Mouse (Mus musculus) Patski (cell line): Measurements from ENCODE around the gene Fam13c. TPM values are rescaled to one million over a fixed set of nuclear protein-coding genes. Genes with fewer than 3 reads are reported as not detected.

Source experiments
- ATAC-seq: fragments of 100-300 bp; one replicate; pipeline ENCODE4 v1.8.0; 2021
- CTCF ChIA-PET: fragments of 350-600 bp; sonication (Branson Sonifier 250); formaldehyde crosslinking; loops from one replicate; lab custom pipeline; 2022; ENCODE audit warnings: inconsistent platforms; lab: Charles Lee
- POLR2A ChIA-PET: fragments of 350-600 bp; sonication (Branson Sonifier 250); formaldehyde crosslinking; loops from one replicate; lab custom pipeline; 2022; ENCODE audit warnings: antibody characterized with exemption, inconsistent platforms; lab: Charles Lee
- DNase-seq: peaks from one replicate; pipeline ENCODE4 v3.0.0-alpha.2; 2011; ENCODE audit warnings: low read depth, low spot score
- H3K27me3 ChIP-seq: fragments of 371-371 bp; one replicate; pipeline ENCODE4 v1.5.1; 2021
- CTCF ChIP-seq: fragments of 100-300 bp; IDR thresholded peaks from one replicate; pipeline ENCODE4 v1.5.1; 2021
- in situ Hi-C: fragments of 300-500 bp; cut with MboI; formaldehyde crosslinking; loops from 3 replicates; pipeline ENCODE4 v1.11.1; 2018; ENCODE audit warnings: low pct_unique_long_range_greater_than_20kb, mixed read lengths
- polyA plus RNA-seq: library from polyadenylated mRNA; unstranded; gene quantifications from one replicate; pipeline ENCODE4 v1.2.3, GENCODE M21; 2021

Fam13c gene
- polyA plus RNA-seq: 9.2 TPM

GRCm38 (mm10) chr10:70439676-70440521 lies at the start of gene Fam13c:
Fam13c (plus strand) TSS chr10:70440481.
- ATAC-seq (no peak), DNase-seq (no peak)
- POLR2A ChIA-PET: no interaction called here
- TF ChIP-seq CTCF: no peak
- in situ Hi-C loops: no loop called here
- CTCF ChIA-PET: no interaction called here
- H3K27me3 ChIP-seq: no peaks in the 10 kb centered on the region

GRCm38 (mm10) chr10:70395900-70396299 lies 44.4 kb upstream of the Fam13c start:
- ChIA-PET CTCF (interaction anchor here (1.0 kb wide), 1 partner anchor 11 kb away, joined by 3 read pairs; no protein-coding TSS in a partner anchor), POLR2A (no interaction called here)
- no peak for TF ChIP-seq CTCF
- ATAC-seq: no peak
- H3K27me3 ChIP-seq: no peaks in the 10 kb centered on the region
- in situ Hi-C loops: no loop called here
- no peak for DNase-seq

GRCm38 (mm10) chr10:70398224-70398623 lies 42.1 kb upstream of the Fam13c start:
- ATAC-seq (no peak), DNase-seq (no peak)
- ChIA-PET POLR2A (no interaction called here), CTCF (no interaction called here)
- in situ Hi-C loops: no loop called here
- H3K27me3 ChIP-seq: no peaks in the 10 kb centered on the region
- TF ChIP-seq CTCF: no peak

- in situ Hi-C loops: no loop called here
- POLR2A ChIA-PET: no interaction called here
These were observed 38.3 kb upstream of the Fam13c start for GRCm38 (mm10) chr10:70402006-70402405.

GRCm38 (mm10) chr10:70402711-70403110 lies 37.6 kb upstream of the Fam13c start:
- H3K27me3 ChIP-seq: no peaks in the 10 kb centered on the region
- no peak for DNase-seq
- ChIA-PET POLR2A (no interaction called here), CTCF (no interaction called here)
- in situ Hi-C loops: no loop called here
- ATAC-seq: no peak
- no peak for TF ChIP-seq CTCF

More at GRCm38 (mm10) chr10:70402006-70402405, 38.3 kb upstream of the Fam13c start:
- no peaks in the 10 kb centered on the region for H3K27me3 ChIP-seq
- no peak for ATAC-seq
- CTCF ChIA-PET: no interaction called here
- no peak for DNase-seq
- TF ChIP-seq CTCF: no peak

GRCm38 (mm10) chr10:70417811-70418486 lies 22.3 kb upstream of the Fam13c start:
- ATAC-seq (no peak), DNase-seq (no peak)
- H3K27me3 ChIP-seq: no peaks in the 10 kb centered on the region
- in situ Hi-C loops: no loop called here
- ChIA-PET POLR2A (no interaction called here), CTCF (interaction anchor here (0.8 to 1.3 kb wide), 2 partner anchors 12 to 45 kb away, joined by 3 to 4 read pairs; no protein-coding TSS in a partner anchor)
- TF ChIP-seq CTCF: no peak

GRCm38 (mm10) chr10:70419282-70420264 lies 20.7 kb upstream of the Fam13c start:
- no peaks in the 10 kb centered on the region for H3K27me3 ChIP-seq
- no peak for ATAC-seq
- DNase-seq: no peak
- ChIA-PET POLR2A (no interaction called here), CTCF (no interaction called here)
- no peak for TF ChIP-seq CTCF
- in situ Hi-C loops: no loop called here

- in situ Hi-C loops: no loop called here
- CTCF ChIA-PET: interaction anchor here (1.4 kb wide), 1 partner anchor 10 kb away, joined by 3 read pairs; no protein-coding TSS in a partner anchor
- peak; percentile 89 for DNase-seq
- peak; percentile 92 for ATAC-seq
- POLR2A ChIA-PET: interaction anchor here (0.6 kb wide), 1 partner anchor 21 kb away, joined by 3 read pairs; no protein-coding TSS in a partner anchor
- no peaks in the 10 kb centered on the region for H3K27me3 ChIP-seq
- TF ChIP-seq CTCF: no peak
These were observed 13.9 kb upstream of the Fam13c start for GRCm38 (mm10) chr10:70426373-70426772.

GRCm38 (mm10) chr10:70428121-70428662 lies 12.1 kb upstream of the Fam13c start:
- ChIA-PET CTCF (interaction anchor here (0.8 to 1.4 kb wide), 2 partner anchors 10 to 79 kb away, joined by 3 read pairs; no protein-coding TSS in a partner anchor), POLR2A (interaction anchor here (0.5 to 1.3 kb wide), 3 partner anchors 11 to 66 kb away, joined by 3 to 4 read pairs (median 3); no protein-coding TSS in a partner anchor)
- no peak for TF ChIP-seq CTCF
- no peak for ATAC-seq
- H3K27me3 ChIP-seq: no peaks in the 10 kb centered on the region
- DNase-seq: no peak
- in situ Hi-C loops: no loop called here
